In genomic region chr8:70636838-70637237, GRCm38 (mm10) we compare ENCODE assay signal across 13 mouse cellular contexts. TPM values are rescaled to one million over a fixed set of nuclear protein-coding genes. Genes with fewer than 3 reads are reported as not detected.
A peak's percentile ranks its signal among the peaks of the same experiment; 100 is the strongest.
DNase-seq lines count a peak whose midpoint lies in the region; ATAC-seq lines count a peak whose summit lies in the region.
"Had no signal": no experiment of that assay in that cellular context is flagged by ENCODE, and none has a peak within 500 bp of the region (broad histone marks: within the 10 kb centered on the region; RNA-seq: fewer than 3 reads in every experiment).

No protein-coding gene starts in this region.

- no peaks in the 10 kb centered on the region for H3K79me2 ChIP-seq in macrophage (ENCODE audit: inconsistent target)

- 60% methylated on average over 8 of the region's 8 CpGs for WGBS in forebrain, embryonic 13.5 days
- 60% methylated on average over 8 of the region's 8 CpGs for WGBS in forebrain, embryonic 14.5 days
- whole genome bisulfite sequencing in embryonic facial prominence, embryonic 13.5 days: 59% methylated on average over 8 of the region's 8 CpGs
- 83% methylated on average over 8 of the region's 8 CpGs for WGBS in macrophage (ENCODE audit: missing documents)
- 62% methylated on average over 8 of the region's 8 CpGs for WGBS in midbrain, embryonic 14.5 days

- H3K36me3 ChIP-seq in forebrain, embryonic 13.5 days (ENCODE audit: poor library complexity, severe bottlenecking): no peaks in the 10 kb centered on the region
- no peaks in the 10 kb centered on the region for H3K36me3 ChIP-seq in forebrain, embryonic 14.5 days (ENCODE audit: control insufficient read depth, insufficient read depth, low read length)
- no peaks in the 10 kb centered on the region for H3K36me3 ChIP-seq in embryonic facial prominence, embryonic 13.5 days
- no peaks in the 10 kb centered on the region for H3K36me3 ChIP-seq in macrophage (ENCODE audit: inconsistent target)
- H3K36me3 ChIP-seq in midbrain, embryonic 14.5 days (ENCODE audit: control insufficient read depth, insufficient read depth, low read length): no peaks in the 10 kb centered on the region
- H3K36me3 ChIP-seq: limb, embryonic 12.5 days had no signal

- peak overlapping the region; percentile 26; the same call in 1 of the 2 replicates for H3K9ac ChIP-seq in forebrain, embryonic 13.5 days
- no peak overlapping the region for H3K9ac ChIP-seq in forebrain, embryonic 14.5 days (ENCODE audit: low read length)
- 0 out of 2 replicates have a peak overlapping the region, but pooled peaks have one; percentile 36 for H3K9ac ChIP-seq in embryonic facial prominence, embryonic 13.5 days
- no peak overlapping the region for H3K9ac ChIP-seq in midbrain, embryonic 14.5 days (replicated peaks; ENCODE audit: low read length)
- H3K9ac ChIP-seq: hindbrain, embryonic 14.5 days; limb, embryonic 12.5 days had no signal

- H3K27me3 ChIP-seq in forebrain, embryonic 13.5 days: peaks cover 6% of the 10 kb centered on the region; the same call in 1 of the 2 replicates
- no peaks in the 10 kb centered on the region for H3K27me3 ChIP-seq in forebrain, embryonic 14.5 days (replicated peaks; ENCODE audit: control insufficient read depth, insufficient read depth, low read length)
- H3K27me3 ChIP-seq in embryonic facial prominence, embryonic 13.5 days: peaks cover 6% of the 10 kb centered on the region
- no peaks in the 10 kb centered on the region for H3K27me3 ChIP-seq in midbrain, embryonic 14.5 days (ENCODE audit: control insufficient read depth, insufficient read depth, low read length)

- no peak for ATAC-seq in forebrain, embryonic 13.5 days
- no peak for ATAC-seq in forebrain, embryonic 14.5 days
- ATAC-seq in embryonic facial prominence, embryonic 13.5 days (ENCODE audit: insufficient number of reproducible peaks, insufficient read depth, low FRiP score, low TSS enrichment, low read depth): no peak
- ATAC-seq in midbrain, embryonic 14.5 days (ENCODE audit: low FRiP score, low TSS enrichment): no peak

- H3K4me1 ChIP-seq in forebrain, embryonic 13.5 days: peaks cover 9% of the 10 kb centered on the region
- no peaks in the 10 kb centered on the region for H3K4me1 ChIP-seq in forebrain, embryonic 14.5 days (ENCODE audit: control insufficient read depth, insufficient read depth, low read length)
- H3K4me1 ChIP-seq in embryonic facial prominence, embryonic 13.5 days: peaks cover 27% of the 10 kb centered on the region
- H3K4me1 ChIP-seq in midbrain, embryonic 14.5 days (ENCODE audit: control insufficient read depth, insufficient read depth, low read length): no peaks in the 10 kb centered on the region

- H3K27ac ChIP-seq in forebrain, embryonic 13.5 days: no peak overlapping the region
- H3K27ac ChIP-seq in forebrain, embryonic 14.5 days (ENCODE audit: low read depth, low read length): no peak overlapping the region
- H3K27ac ChIP-seq in embryonic facial prominence, embryonic 13.5 days: no peak overlapping the region
- peak overlapping the region; percentile 97; the same call in 1 of the 2 replicates for H3K27ac ChIP-seq in macrophage
- H3K27ac ChIP-seq in midbrain, embryonic 14.5 days (replicated peaks; ENCODE audit: low read depth, low read length): no peak overlapping the region
- H3K27ac ChIP-seq: hindbrain, embryonic 14.5 days; layer of hippocampus, adult 2 months; limb, embryonic 12.5 days had no signal

- DNase-seq in forebrain, embryonic 14.5 days (ENCODE audit: low spot score): no peak
- DNase-seq in kidney, postnatal 25 days: peak; percentile 64 to 90
- no peak for DNase-seq in embryo, embryonic 9.5 days (ENCODE audit: extremely low spot score)
- DNase-seq in layer of hippocampus, adult 8-10 months (ENCODE audit: low spot score in 2 of 2): no peak
- DNase-seq in midbrain, embryonic 14.5 days: no peak
- DNase-seq: gastrocnemius, postnatal 14 days; thymus, adult 2 months had no signal

- no peak overlapping the region for H3K4me3 ChIP-seq in forebrain, embryonic 13.5 days
- no peak overlapping the region for H3K4me3 ChIP-seq in forebrain, embryonic 14.5 days (ENCODE audit: low read depth, low read length)
- no peak overlapping the region for H3K4me3 ChIP-seq in embryonic facial prominence, embryonic 13.5 days
- no peak overlapping the region for H3K4me3 ChIP-seq in macrophage (ENCODE audit: inconsistent target)
- H3K4me3 ChIP-seq in midbrain, embryonic 14.5 days (replicated peaks; ENCODE audit: low read depth, low read length): no peak overlapping the region
- H3K4me3 ChIP-seq: layer of hippocampus, adult 2 months; limb, embryonic 12.5 days had no signal

- H3K9me3 ChIP-seq in forebrain, embryonic 13.5 days (replicated peaks): no peaks in the 10 kb centered on the region
- no peaks in the 10 kb centered on the region for H3K9me3 ChIP-seq in forebrain, embryonic 14.5 days (replicated peaks; ENCODE audit: control insufficient read depth, low read length)
- no peaks in the 10 kb centered on the region for H3K9me3 ChIP-seq in embryonic facial prominence, embryonic 13.5 days
- H3K9me3 ChIP-seq in midbrain, embryonic 14.5 days (ENCODE audit: control insufficient read depth, low read length): no peaks in the 10 kb centered on the region
- H3K9me3 ChIP-seq: limb, embryonic 12.5 days had no signal

- H3K4me2 ChIP-seq in forebrain, embryonic 13.5 days: no peak overlapping the region
- H3K4me2 ChIP-seq in forebrain, embryonic 14.5 days (ENCODE audit: low read length): no peak overlapping the region
- H3K4me2 ChIP-seq in embryonic facial prominence, embryonic 13.5 days: no peak overlapping the region
- H3K4me2 ChIP-seq in midbrain, embryonic 14.5 days (ENCODE audit: low read length): no peak overlapping the region
- H3K4me2 ChIP-seq: hindbrain, embryonic 14.5 days; limb, embryonic 12.5 days had no signal

RNA-seq across cellular contexts. Expression of gene Gdf15, which starts 4.6 kb away (rescaled TPM):
- polyA plus RNA-seq in forebrain, embryonic 13.5 days (2015; fragmentation: Nextera tagmentation; extraction: Ambion mirVana): 0.15 TPM in 1 of 2 replicates, not detected in the other
- 0.16 and 0.20 TPM in 2 replicates for polyA plus RNA-seq in forebrain, embryonic 14.5 days (2014; fragmentation: Nextera tagmentation; extraction: Ambion mirVana)
- polyA plus RNA-seq in embryonic facial prominence, embryonic 13.5 days (2015; fragmentation: Nextera tagmentation; extraction: Ambion mirVana): 0.14 and 0.22 TPM in 2 replicates
- total RNA-seq in macrophage (2018; cell fraction: chromatin; rRNA removed): 100 to 1,000 TPM in 12 of 26 experiments, 10 to 100 TPM in 13, 1 to 10 TPM in 1; 7.8 to 467 (median 92.6) TPM
- 1,000 to 10,000 TPM in 6 of 26 experiments, 100 to 1,000 TPM in 15, 10 to 100 TPM in 5; 69.9 to 1,947 (median 332) TPM for total RNA-seq in macrophage (2018; cell fraction: cytosol; rRNA removed)
- 1,000 to 10,000 TPM in 7 of 26 experiments, 100 to 1,000 TPM in 16, 10 to 100 TPM in 3; 89.0 to 1,533 (median 505) TPM for total RNA-seq in macrophage (2018; cell fraction: nucleus; rRNA removed)
- 24.3 to 124 TPM (median 74.3 TPM) in 3 replicates for polyA plus RNA-seq in macrophage (2018)
- total RNA-seq in layer of hippocampus, adult 8-10 months (2022): not detected
- 0.16 and 0.20 TPM in 2 replicates for polyA plus RNA-seq in midbrain, embryonic 14.5 days (2014; fragmentation: Nextera tagmentation; extraction: Ambion mirVana)
- total RNA-seq: gastrocnemius, postnatal 14 days had no signal

RNA-seq across cellular contexts. Expression of gene Lrrc25, which starts 20.9 kb away (rescaled TPM):
- polyA plus RNA-seq in forebrain, embryonic 13.5 days (2015; fragmentation: Nextera tagmentation; extraction: Ambion mirVana): 0.65 and 0.68 TPM in 2 replicates
- polyA plus RNA-seq in forebrain, embryonic 14.5 days (2014; fragmentation: Nextera tagmentation; extraction: Ambion mirVana): 0.89 and 1.9 TPM in 2 replicates
- 1.9 TPM in 2 replicates for polyA plus RNA-seq in embryonic facial prominence, embryonic 13.5 days (2015; fragmentation: Nextera tagmentation; extraction: Ambion mirVana)
- 100 to 1,000 TPM in 7 of 26 experiments, 10 to 100 TPM in 19; 21.1 to 149 (median 77.4) TPM for total RNA-seq in macrophage (2018; cell fraction: chromatin; rRNA removed)
- 100 to 1,000 TPM in 25 of 26 experiments, 10 to 100 TPM in 1; 89.3 to 365 (median 193) TPM for total RNA-seq in macrophage (2018; cell fraction: cytosol; rRNA removed)
- total RNA-seq in macrophage (2018; cell fraction: nucleus; rRNA removed): 100 to 1,000 TPM in 23 of 26 experiments, 10 to 100 TPM in 3; 63.8 to 384 (median 181) TPM
- polyA plus RNA-seq in macrophage (2018): 104 to 230 TPM (median 156 TPM) in 3 replicates
- 1 to 10 TPM in 2 of 4 experiments, under 1 TPM in 2; 0.24 to 1.6 (median 1.1) TPM for total RNA-seq in layer of hippocampus, adult 8-10 months (2022)
- 0.34 and 1.1 TPM in 2 replicates for polyA plus RNA-seq in midbrain, embryonic 14.5 days (2014; fragmentation: Nextera tagmentation; extraction: Ambion mirVana)

RNA-seq across cellular contexts. Expression of gene Pgpep1, which starts 23.4 kb away (rescaled TPM):
- 64.6 and 80.8 TPM in 2 replicates for polyA plus RNA-seq in forebrain, embryonic 13.5 days (2015; fragmentation: Nextera tagmentation; extraction: Ambion mirVana)
- polyA plus RNA-seq in forebrain, embryonic 14.5 days (2014; fragmentation: Nextera tagmentation; extraction: Ambion mirVana): 85.7 and 101 TPM in 2 replicates
- 50.5 and 63.1 TPM in 2 replicates for polyA plus RNA-seq in embryonic facial prominence, embryonic 13.5 days (2015; fragmentation: Nextera tagmentation; extraction: Ambion mirVana)
- 10 to 100 TPM in 25 of 26 experiments, 1 to 10 TPM in 1; 8.5 to 30.1 (median 21.1) TPM for total RNA-seq in macrophage (2018; cell fraction: chromatin; rRNA removed)
- total RNA-seq in macrophage (2018; cell fraction: cytosol; rRNA removed): 10 to 100 TPM; 19.1 to 38.4 (median 30.7) TPM
- total RNA-seq in macrophage (2018; cell fraction: nucleus; rRNA removed): 10 to 100 TPM; 12.7 to 46.1 (median 25.0) TPM
- 19.1 to 57.8 TPM (median 24.3 TPM) in 3 replicates for polyA plus RNA-seq in macrophage (2018)
- total RNA-seq in layer of hippocampus, adult 8-10 months (2022): 10 to 100 TPM; 19.8 to 34.7 (median 23.3) TPM
- polyA plus RNA-seq in midbrain, embryonic 14.5 days (2014; fragmentation: Nextera tagmentation; extraction: Ambion mirVana): 86.9 and 95.8 TPM in 2 replicates

RNA-seq across cellular contexts. Expression of gene Ssbp4, which starts 28.2 kb away (rescaled TPM):
- polyA plus RNA-seq in forebrain, embryonic 13.5 days (2015; fragmentation: Nextera tagmentation; extraction: Ambion mirVana): 81.9 and 101 TPM in 2 replicates
- 135 and 147 TPM in 2 replicates for polyA plus RNA-seq in forebrain, embryonic 14.5 days (2014; fragmentation: Nextera tagmentation; extraction: Ambion mirVana)
- 100 and 107 TPM in 2 replicates for polyA plus RNA-seq in embryonic facial prominence, embryonic 13.5 days (2015; fragmentation: Nextera tagmentation; extraction: Ambion mirVana)
- total RNA-seq in macrophage (2018; cell fraction: chromatin; rRNA removed): 100 to 1,000 TPM in 19 of 26 experiments, 10 to 100 TPM in 7; 38.7 to 250 (median 142) TPM
- total RNA-seq in macrophage (2018; cell fraction: cytosol; rRNA removed): 100 to 1,000 TPM in 25 of 26 experiments, 10 to 100 TPM in 1; 92.7 to 165 (median 127) TPM
- 100 to 1,000 TPM in 8 of 26 experiments, 10 to 100 TPM in 18; 37.5 to 190 (median 88.4) TPM for total RNA-seq in macrophage (2018; cell fraction: nucleus; rRNA removed)
- 71.4 to 137 TPM (median 122 TPM) in 3 replicates for polyA plus RNA-seq in macrophage (2018)
- 100 to 1,000 TPM; 196 to 262 (median 224) TPM for total RNA-seq in layer of hippocampus, adult 8-10 months (2022)
- polyA plus RNA-seq in midbrain, embryonic 14.5 days (2014; fragmentation: Nextera tagmentation; extraction: Ambion mirVana): 172 and 213 TPM in 2 replicates

RNA-seq across cellular contexts. Expression of gene Lsm4, which starts 36.2 kb away (rescaled TPM):
- 238 and 239 TPM in 2 replicates for polyA plus RNA-seq in forebrain, embryonic 13.5 days (2015; fragmentation: Nextera tagmentation; extraction: Ambion mirVana)
- 200 and 220 TPM in 2 replicates for polyA plus RNA-seq in forebrain, embryonic 14.5 days (2014; fragmentation: Nextera tagmentation; extraction: Ambion mirVana)
- 248 and 270 TPM in 2 replicates for polyA plus RNA-seq in embryonic facial prominence, embryonic 13.5 days (2015; fragmentation: Nextera tagmentation; extraction: Ambion mirVana)
- total RNA-seq in macrophage (2018; cell fraction: chromatin; rRNA removed): 10 to 100 TPM in 20 of 26 experiments, 1 to 10 TPM in 6; 2.7 to 27.9 (median 15.6) TPM
- total RNA-seq in macrophage (2018; cell fraction: cytosol; rRNA removed): 10 to 100 TPM; 43.2 to 69.6 (median 58.9) TPM
- 10 to 100 TPM; 14.4 to 45.5 (median 23.0) TPM for total RNA-seq in macrophage (2018; cell fraction: nucleus; rRNA removed)
- 47.7 to 66.4 TPM (median 48.9 TPM) in 3 replicates for polyA plus RNA-seq in macrophage (2018)
- 10 to 100 TPM; 57.1 to 66.2 (median 64.1) TPM for total RNA-seq in layer of hippocampus, adult 8-10 months (2022)
- polyA plus RNA-seq in midbrain, embryonic 14.5 days (2014; fragmentation: Nextera tagmentation; extraction: Ambion mirVana): 175 and 201 TPM in 2 replicates

Comparison
In these comparisons a context has a peak if more than half of its experiments do, and no peak if none do; other contexts are left out.
1. H3K9ac ChIP-seq: peak in forebrain, embryonic 13.5 days (single experiment) and embryonic facial prominence, embryonic 13.5 days (single experiment); none in forebrain, embryonic 14.5 days (single experiment) and midbrain, embryonic 14.5 days (single experiment).
2. DNase-seq: peak in kidney, postnatal 25 days (2 of 2); none in forebrain, embryonic 14.5 days (single experiment), embryo, embryonic 9.5 days (single experiment), layer of hippocampus, adult 8-10 months (0 of 2) and midbrain, embryonic 14.5 days (single experiment).
3. RNA of gene Gdf15, which starts 4.6 kb away (polyA plus RNA-seq): 24.3 to 124 TPM in macrophage; 0.16 to 0.20 TPM in forebrain, embryonic 14.5 days, 0.16 to 0.20 TPM in midbrain, embryonic 14.5 days, 0.15 TPM in forebrain, embryonic 13.5 days and 0.14 to 0.22 TPM in embryonic facial prominence, embryonic 13.5 days; every median in the first group is over 10 times any median in the second.
4. RNA of gene Lrrc25, which starts 20.9 kb away (polyA plus RNA-seq): 104 to 230 TPM in macrophage; 1.9 TPM in embryonic facial prominence, embryonic 13.5 days, 0.89 to 1.9 TPM in forebrain, embryonic 14.5 days, 0.34 to 1.1 TPM in midbrain, embryonic 14.5 days and 0.65 to 0.68 TPM in forebrain, embryonic 13.5 days; every median in the first group is over 10 times any median in the second.